Mouse (Mus musculus): ENCODE data around the gene Pdcd11.

DNA sequence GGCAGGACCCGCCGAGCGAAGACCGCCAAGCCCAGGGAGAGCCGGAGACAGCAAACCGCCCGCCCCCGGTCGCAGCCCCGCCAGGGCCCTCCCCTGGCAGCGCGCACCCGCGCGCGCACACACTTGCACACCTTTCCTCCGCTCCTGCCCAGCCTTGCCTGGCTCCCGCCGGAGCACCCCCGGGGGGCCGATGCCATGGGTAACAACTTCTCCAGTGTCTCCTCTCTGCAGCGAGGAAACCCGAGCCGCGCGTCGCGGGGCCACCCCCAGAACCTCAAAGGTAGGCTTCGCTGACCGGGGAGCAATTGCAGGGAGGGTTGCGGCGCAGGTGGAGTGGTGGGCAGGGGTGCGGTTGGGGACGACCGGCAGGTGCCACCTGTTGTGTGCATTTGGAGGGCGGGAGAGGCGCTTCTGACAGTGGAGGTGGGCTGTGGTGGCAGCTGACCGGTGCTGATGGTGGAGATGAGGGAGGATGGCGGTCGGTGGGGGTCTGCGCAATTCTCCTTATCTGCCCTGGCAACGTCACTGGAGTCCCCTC lies 88.8 kb downstream of the Pdcd11 start:
- no peak for TF ChIP-seq CTCF (IDR thresholded peaks at IDR 0.05; ENCODE audit: borderline replicate concordance, insufficient read depth, low read depth, low read length)
- peak; percentile 29; the same call in 1 of the 2 replicates for TF ChIP-seq POLR2A (IDR thresholded peaks at IDR 0.05; ENCODE audit: borderline replicate concordance, insufficient read depth, low read length)

All from cerebellum, adult 2 months (tissue).